Mouse (Mus musculus) adrenal gland, postnatal 36 days (tissue): ENCODE data around the gene Gm13276. TPM values are rescaled to one million over a fixed set of nuclear protein-coding genes. Genes with fewer than 3 reads are reported as not detected.
"Not testable (repeated sequence)": the region's sequence is repeated elsewhere in the genome, so short reads cannot be mapped to it uniquely, and the experiment has no call there.

ENCODE experiments used
- DNase-seq, 2 experiments: peaks; one replicate each; pipeline ENCODE4 v3.0.0; 2021; ENCODE audit warnings: mixed read lengths in 1 of 2
- long read RNA-seq, 2 experiments: library from polyadenylated mRNA; stranded (forward); transcript quantifications; one replicate each; pipeline ENCODE4 v2.0.0; 2021; ENCODE audit warnings: borderline sequencing depth in 2 of 2
- total RNA-seq, 2 experiments: library from RNA; stranded (reverse); gene quantifications; 2 replicates each; pipeline ENCODE4 v1.2.3; 2021

Gm13276 gene
- total RNA-seq = not detected
- long read RNA-seq, experiment 1 = 0 reads
- long read RNA-seq, experiment 2 = 0 reads

- DNase-seq = not testable (repeated sequence)
Observed at GRCm38 (mm10) chr4:88785409-88785808, at the start of gene Gm13276. Gm13276 (plus strand) TSS chr4:88785709.

- DNase-seq = peak; percentile 74 to 78
Observed at GRCm38 (mm10) chr4:88738480-88738879, 47.0 kb upstream of the Gm13276 start.

- DNase-seq = no peak
Observed at GRCm38 (mm10) chr4:88739036-88739435, 46.5 kb upstream of the Gm13276 start.

- DNase-seq = no peak
Observed at GRCm38 (mm10) chr4:88741426-88741825, 44.1 kb upstream of the Gm13276 start.

- DNase-seq = no peak
Observed at GRCm38 (mm10) chr4:88742771-88743371, 42.6 kb upstream of the Gm13276 start.

- DNase-seq = no peak
Observed at GRCm38 (mm10) chr4:88744207-88744606, 41.3 kb upstream of the Gm13276 start.

- no peak for DNase-seq
Observed at GRCm38 (mm10) chr4:88749926-88750325, 35.6 kb upstream of the Gm13276 start.

GRCm38 (mm10) chr4:88754818-88755340 lies 30.6 kb upstream of the Gm13276 start, which contains the start of gene Gm13271:
Gm13271 (plus strand) TSS chr4:88754868.
- DNase-seq = peak; percentile 12 to 32

GRCm38 (mm10) chr4:88756581-88757513 lies 28.7 kb upstream of the Gm13276 start:
- DNase-seq = peak in 1 of 2 experiments; percentile 9

GRCm38 (mm10) chr4:88757628-88758031 lies 27.9 kb upstream of the Gm13276 start:
- peak; percentile 82 for DNase-seq

GRCm38 (mm10) chr4:88758751-88759150 lies 26.8 kb upstream of the Gm13276 start:
- not testable (repeated sequence) for DNase-seq

- DNase-seq = peak; percentile 28 to 59
Observed at GRCm38 (mm10) chr4:88759610-88760268, 25.8 kb upstream of the Gm13276 start, which contains the start of gene Gm13283. Gm13283 (plus strand) TSS chr4:88760119.

- DNase-seq = peak; percentile 84 to 86
Observed at GRCm38 (mm10) chr4:88760431-88760830, 25.1 kb upstream of the Gm13276 start.

GRCm38 (mm10) chr4:88761776-88762175 lies 23.7 kb upstream of the Gm13276 start:
- DNase-seq = peak; percentile 13 to 19

- not testable (repeated sequence) for DNase-seq
Observed at GRCm38 (mm10) chr4:88762341-88762740, 23.2 kb upstream of the Gm13276 start.

- DNase-seq = peak; percentile 65 to 69
Observed at GRCm38 (mm10) chr4:88763384-88764018, 22.0 kb upstream of the Gm13276 start.

GRCm38 (mm10) chr4:88773534-88773933 lies 12.0 kb upstream of the Gm13276 start, which contains the start of gene Gm13290:
Gm13290 (plus strand) TSS chr4:88773834.
- DNase-seq = not testable (repeated sequence)

- DNase-seq = not testable (repeated sequence)
Observed at GRCm38 (mm10) chr4:88776622-88777021, 8.9 kb upstream of the Gm13276 start, which contains the start of gene Gm13289. Gm13289 (plus strand) TSS chr4:88776922.

- not testable (repeated sequence) for DNase-seq
Observed at GRCm38 (mm10) chr4:88779550-88779949, 6.0 kb upstream of the Gm13276 start, which contains the start of gene Gm13272. Gm13272 (plus strand) TSS chr4:88779850.

GRCm38 (mm10) chr4:88780320-88780719 lies 5.2 kb upstream of the Gm13276 start:
- DNase-seq = not testable (repeated sequence)

- DNase-seq = not testable (repeated sequence)
Observed at GRCm38 (mm10) chr4:88781831-88782230, 3.7 kb upstream of the Gm13276 start, which contains the start of gene Ifnz. Ifnz (plus strand) TSS chr4:88782131.
